Mouse (Mus musculus) liver, embryonic 14.5 days (tissue): ENCODE measurements around the gene AI413582. TPM values are rescaled to one million over a fixed set of nuclear protein-coding genes. Genes with fewer than 3 reads are reported as not detected.
A peak's percentile ranks its signal among the peaks of the same experiment; 100 is the strongest.

Experiments
- ATAC-seq: fragments of 200-750 bp; cut with Nextera tagmentation; 2 replicates; pipeline ENCODE4 v1.8.0; 2017; ENCODE audit warnings: moderate number of reproducible peaks, mild to moderate bottlenecking, moderate library complexity; ENCODE audit not compliant: insufficient read depth
- DNase-seq, 3 experiments: peaks; one replicate each; pipeline ENCODE4 v3.0.0-alpha.2; 2012 to 2013; ENCODE audit warnings: low read depth in 3 of 3, low spot score in 3 of 3
- H3K27ac ChIP-seq: fragments of 300-500 bp; sonication (generic); 2 replicates; pipeline ENCODE4 v1.5.1; 2014; ENCODE audit warnings: moderate library complexity, mild to moderate bottlenecking, control low read depth, inconsistent platforms
- H3K27me3 ChIP-seq: fragments of 300-500 bp; sonication (generic); 2 replicates; pipeline ENCODE4 v1.6.1; 2014; ENCODE audit warnings: mild to moderate bottlenecking, low read length, moderate library complexity; ENCODE audit not compliant: control insufficient read depth, insufficient read depth
- H3K36me3 ChIP-seq: fragments of 300-500 bp; sonication (generic); replicated peaks from 2 replicates; pipeline ENCODE4 v1.6.1; 2014; ENCODE audit warnings: low read depth; ENCODE audit not compliant: control insufficient read depth, insufficient read depth
- H3K4me1 ChIP-seq, 2 experiments: fragments of 200-500 bp in 1 of 2; fragments of 300-500 bp in 1 of 2; sonication (generic) in 1 of 2; replicated peaks; 2 replicates each; pipeline ENCODE4 v1.6.1; 2012 to 2014; ENCODE audit warnings: antibody characterized with exemption in 1 of 2, inconsistent platforms in 1 of 2, low read length in 1 of 2; ENCODE audit not compliant: control insufficient read depth in 2 of 2, insufficient read depth in 2 of 2
- H3K4me2 ChIP-seq: fragments of 300-500 bp; sonication (generic); 2 replicates; pipeline ENCODE4 v1.6.1; 2014; ENCODE audit warnings: low read depth, mild to moderate bottlenecking, control low read depth, moderate library complexity
- H3K4me3 ChIP-seq, 2 experiments: fragments of 200-500 bp in 1 of 2; fragments of 300-500 bp in 1 of 2; sonication (generic) in 1 of 2; 2 replicates each; pipeline ENCODE4 v1.5.1; 2012 to 2014; ENCODE audit warnings: low read depth in 2 of 2, low read length in 2 of 2, mild to moderate bottlenecking in 2 of 2, control low read depth in 1 of 2, inconsistent platforms in 1 of 2, moderate library complexity in 1 of 2; ENCODE audit not compliant: insufficient read depth in 1 of 2
- H3K9ac ChIP-seq: fragments of 300-500 bp; sonication (generic); replicated peaks from 2 replicates; pipeline ENCODE4 v1.6.1; 2014; ENCODE audit warnings: mild to moderate bottlenecking, control low read depth, moderate library complexity
- H3K9me3 ChIP-seq: fragments of 300-500 bp; sonication (generic); 2 replicates; pipeline ENCODE4 v1.6.1; 2016; ENCODE audit warnings: low read length, mixed read lengths; ENCODE audit not compliant: control insufficient read depth
- CTCF ChIP-seq: IDR thresholded peaks from 2 replicates; pipeline ENCODE4 v1.5.1; 2016; ENCODE audit warnings: antibody characterized with exemption, low read depth, control low read depth
- EP300 ChIP-seq: IDR thresholded peaks from 2 replicates; pipeline ENCODE4 v1.6.1; 2016; ENCODE audit warnings: antibody characterized with exemption, low read depth
- WGBS: fragments of 180-500 bp; shearing (Covaris S2); extraction: QIAGEN DNeasy Blood & Tissue Kit; methylation state at CpG from one replicate; pipeline ENCODE4 v1.1.7; 2014; ENCODE audit not compliant: insufficient replicate concordance; 5-methylcytosine and 5-hydroxymethylcytosine counted together
- polyA plus RNA-seq, 2 experiments: library from polyadenylated mRNA; depleted of rRNA in 1 of 2; stranded (reverse) in 1 of 2; unstranded in 1 of 2; fragments of >200 nt; fragmentation: Nextera tagmentation in 1 of 2; extraction: Ambion mirVana in 1 of 2; gene quantifications; 2 replicates each; pipeline versions ENCODE4 v1.2.1 to v1.2.3; 2012 to 2014

Gene AI413582
- polyA plus RNA-seq, 2 experiments, result 9.9 to 18.9 TPM

DNA sequence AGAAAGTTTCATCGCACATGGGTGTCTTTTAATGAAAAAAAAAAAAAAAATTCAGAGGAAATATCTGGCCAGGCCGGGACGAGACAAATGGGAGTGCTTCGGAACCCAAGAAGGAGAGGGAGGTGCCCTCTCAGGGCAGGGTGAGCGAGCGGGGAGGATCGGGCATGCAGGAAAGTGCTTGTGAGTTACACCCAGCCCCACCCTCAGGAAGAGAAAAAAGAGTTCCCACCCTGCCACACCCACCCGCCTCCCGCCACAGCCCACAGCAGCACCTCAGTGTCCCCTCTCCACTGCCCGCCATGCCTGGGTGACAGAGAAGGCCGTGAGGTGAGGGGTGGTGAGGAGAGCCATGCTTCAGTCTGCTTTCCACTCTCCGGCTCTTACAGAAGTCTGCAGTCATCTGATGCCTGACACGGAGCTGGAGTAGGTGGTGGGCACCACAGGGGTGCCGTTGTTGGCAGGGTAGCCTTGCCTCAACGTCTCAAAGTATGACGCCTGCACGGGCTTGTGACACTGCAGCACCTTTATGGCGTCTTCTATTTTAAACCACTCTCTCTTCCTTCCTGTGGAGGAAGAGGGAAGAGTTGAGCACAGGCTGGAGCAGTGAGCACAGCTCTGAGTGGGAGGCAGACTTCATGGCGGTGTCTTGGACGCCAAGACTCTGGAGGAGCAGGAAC, 15.0 kb upstream of the AI413582 start:
- H3K4me3 ChIP-seq, result no peak overlapping the region
- 39% methylated on average over 20 of the region's 20 CpGs for WGBS
- H3K4me1 ChIP-seq, result peaks cover 0 to 17% of the 10 kb centered on the region in 2 experiments
- no peaks in the 10 kb centered on the region for H3K9me3 ChIP-seq
- DNase-seq, result no peak
- H3K27ac ChIP-seq, result no peak overlapping the region
- no peak overlapping the region for H3K4me2 ChIP-seq
- H3K9ac ChIP-seq, result no peak overlapping the region
- peaks cover 2% of the 10 kb centered on the region; the same call in 1 of the 2 replicates for H3K36me3 ChIP-seq
- H3K27me3 ChIP-seq, result no peaks in the 10 kb centered on the region
- TF ChIP-seq CTCF (no peak), EP300 (no peak)
- peak; percentile 51; the same call in 1 of the 2 replicates for ATAC-seq

DNA sequence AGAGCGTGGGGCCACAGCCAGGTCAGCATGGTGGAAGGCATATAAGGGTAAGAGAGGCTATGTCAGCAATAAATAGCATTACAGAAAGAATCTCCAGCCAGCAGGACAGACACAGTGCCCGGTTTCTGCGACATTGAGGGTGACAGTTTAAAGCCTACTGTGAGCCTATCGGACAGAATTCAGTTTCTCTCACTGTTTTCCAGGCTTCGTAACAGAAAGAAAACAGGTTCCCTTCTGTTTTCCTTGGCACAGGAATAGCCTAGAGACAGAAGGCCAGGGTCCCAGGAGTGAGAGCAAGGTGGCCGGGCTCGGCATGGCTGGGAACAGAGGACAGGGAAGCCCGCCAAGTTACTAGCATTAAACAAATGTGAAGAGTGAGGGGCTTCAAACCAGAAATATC, 14.3 kb upstream of the AI413582 start:
- WGBS, result 86% methylated on average over 8 of the region's 8 CpGs
- Histone ChIP-seq H3K4me3 (no peak overlapping the region), H3K9me3 (no peaks in the 10 kb centered on the region), H3K4me1 (peaks cover 0 to 21% of the 10 kb centered on the region in 2 experiments), H3K4me2 (no peak overlapping the region), H3K27me3 (no peaks in the 10 kb centered on the region), H3K27ac (no peak overlapping the region), H3K36me3 (peaks cover 2% of the 10 kb centered on the region; the same call in 1 of the 2 replicates), H3K9ac (no peak overlapping the region)
- no peak for TF ChIP-seq CTCF
- TF ChIP-seq EP300, result no peak
- no peak for ATAC-seq
- no peak for DNase-seq

DNA sequence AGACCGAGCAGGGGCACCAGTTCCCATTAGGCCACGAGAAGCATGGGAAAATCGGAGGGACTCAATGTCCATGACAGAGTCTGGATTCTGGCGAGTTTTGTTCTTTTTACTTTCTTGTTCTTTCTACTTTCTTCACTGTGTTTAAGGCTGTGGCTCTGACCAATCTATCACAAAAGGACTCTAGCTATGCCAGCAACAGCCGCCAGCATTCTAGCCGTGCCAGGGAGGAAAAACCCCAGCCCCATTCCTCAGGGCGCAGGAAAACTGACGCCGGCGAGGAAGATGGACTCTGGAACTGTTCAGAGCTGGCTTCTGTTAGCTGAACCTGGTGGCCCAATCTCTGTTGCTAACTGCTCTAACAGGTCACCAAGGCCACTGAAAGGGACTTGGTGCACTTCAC, 12.9 kb upstream of the AI413582 start:
- peaks cover 2% of the 10 kb centered on the region; the same call in 1 of the 2 replicates for H3K36me3 ChIP-seq
- H3K4me3 ChIP-seq, result no peak overlapping the region
- peaks cover 0 to 30% of the 10 kb centered on the region in 2 experiments for H3K4me1 ChIP-seq
- TF ChIP-seq CTCF (no peak), EP300 (no peak)
- H3K27ac ChIP-seq, result no peak overlapping the region
- no peak overlapping the region for H3K4me2 ChIP-seq
- no peak overlapping the region for H3K9ac ChIP-seq
- no peaks in the 10 kb centered on the region for H3K27me3 ChIP-seq
- DNase-seq (no peak), ATAC-seq (no peak)
- 79% methylated on average over 10 of the region's 10 CpGs for WGBS
- no peaks in the 10 kb centered on the region for H3K9me3 ChIP-seq

DNA sequence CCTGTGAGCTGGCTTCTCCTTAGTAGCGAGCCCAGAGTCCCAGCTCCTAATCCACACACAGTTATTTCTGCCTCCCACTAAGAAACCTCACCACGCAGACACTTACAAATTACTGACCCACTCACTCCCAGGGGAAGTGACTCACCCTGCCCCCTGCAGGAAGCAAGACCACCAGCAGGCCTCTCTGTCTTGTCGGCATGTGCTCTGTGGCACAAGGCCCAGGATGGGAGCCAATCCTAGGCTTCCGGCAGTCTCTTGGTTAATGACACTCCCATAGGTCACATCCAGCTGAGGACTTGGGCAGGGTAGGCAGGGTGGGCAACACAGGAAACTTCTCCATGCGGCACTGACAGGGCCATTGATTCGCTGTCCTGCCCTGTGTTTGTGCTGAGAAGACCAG, 11.9 kb upstream of the AI413582 start:
- no peak overlapping the region for H3K4me2 ChIP-seq
- peaks cover 0 to 23% of the 10 kb centered on the region in 2 experiments for H3K4me1 ChIP-seq
- H3K9ac ChIP-seq, result no peak overlapping the region
- DNase-seq (no peak), ATAC-seq (no peak)
- TF ChIP-seq EP300 (no peak), CTCF (peak; percentile 50)
- H3K27me3 ChIP-seq, result no peaks in the 10 kb centered on the region
- WGBS, result 70% methylated on average over 6 of the region's 6 CpGs
- peaks cover 2% of the 10 kb centered on the region; the same call in 1 of the 2 replicates for H3K36me3 ChIP-seq
- H3K9me3 ChIP-seq, result no peaks in the 10 kb centered on the region
- H3K27ac ChIP-seq, result no peak overlapping the region
- H3K4me3 ChIP-seq, result no peak overlapping the region

DNA sequence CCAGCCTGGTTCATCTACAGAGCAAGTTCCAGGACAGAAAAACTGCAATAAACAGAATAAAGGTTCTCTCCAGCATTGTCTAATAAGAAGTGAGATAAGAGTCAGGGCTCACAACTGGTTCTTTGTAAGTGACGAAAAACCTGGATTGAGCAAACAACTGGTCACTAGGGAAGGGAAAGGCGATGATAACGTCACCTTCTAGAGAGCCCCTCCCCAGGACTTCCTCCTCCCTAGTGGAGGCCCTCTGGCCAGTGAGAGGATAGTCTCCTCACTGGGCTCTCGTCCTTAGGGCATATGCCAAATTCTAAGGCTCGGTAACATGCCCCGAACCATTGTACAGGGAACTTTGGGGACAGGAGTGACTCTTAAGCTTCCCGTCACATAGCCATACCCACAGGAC, 10.5 kb upstream of the AI413582 start:
- 73% methylated on average over 7 of the region's 7 CpGs for WGBS
- no peak overlapping the region for H3K4me3 ChIP-seq
- DNase-seq (no peak), ATAC-seq (no peak)
- H3K9ac ChIP-seq, result no peak overlapping the region
- H3K4me2 ChIP-seq, result no peak overlapping the region
- no peaks in the 10 kb centered on the region for H3K27me3 ChIP-seq
- no peaks in the 10 kb centered on the region for H3K9me3 ChIP-seq
- H3K4me1 ChIP-seq, result peaks cover 0 to 21% of the 10 kb centered on the region in 2 experiments
- H3K36me3 ChIP-seq, result peaks cover 2% of the 10 kb centered on the region; the same call in 1 of the 2 replicates
- TF ChIP-seq EP300 (no peak), CTCF (no peak)
- no peak overlapping the region for H3K27ac ChIP-seq
